Mouse (Mus musculus): ENCODE measurements around the gene Kcnq1. TPM values are rescaled to one million over a fixed set of nuclear protein-coding genes. Genes with fewer than 3 reads are reported as not detected.

Gene Kcnq1
- polyA plus RNA-seq, 1 experiment from 2014 or later: 9.6 TPM

GRCm38 (mm10) chr7:143333040-143333439 lies 226.9 kb downstream of the Kcnq1 start:
- peak; percentile 75 for ATAC-seq (ENCODE audit: low read depth)
- Histone ChIP-seq H3K36me3 (ENCODE audit: control insufficient read depth, insufficient read depth, low read length) (no peaks in the 10 kb centered on the region), H3K27me3 (ENCODE audit: control insufficient read depth, insufficient read depth, low read depth, low read length) (no peaks in the 10 kb centered on the region), H3K4me2 (ENCODE audit: low read depth, low read length) (no peak overlapping the region), H3K9ac (ENCODE audit: low read length) (no peak overlapping the region), H3K27ac (ENCODE audit: low read length) (peak overlapping the region; percentile 68), H3K9me3 (ENCODE audit: control insufficient read depth, low read length) (no peaks in the 10 kb centered on the region), H3K4me1 (replicated peaks; ENCODE audit: control insufficient read depth, insufficient read depth, low read length) (peaks cover 18% of the 10 kb centered on the region), H3K4me3 (ENCODE audit: low read length) (no peak overlapping the region)
- 22% methylated on average over 8 of the region's 8 CpGs for WGBS

GRCm38 (mm10) chr7:143333604-143334003 lies 227.4 kb downstream of the Kcnq1 start:
- Histone ChIP-seq H3K36me3 (ENCODE audit: control insufficient read depth, insufficient read depth, low read length) (no peaks in the 10 kb centered on the region), H3K4me3 (ENCODE audit: low read length) (no peak overlapping the region), H3K9ac (ENCODE audit: low read length) (no peak overlapping the region), H3K27ac (ENCODE audit: low read length) (peak overlapping the region; percentile 68), H3K4me1 (replicated peaks; ENCODE audit: control insufficient read depth, insufficient read depth, low read length) (peaks cover 18% of the 10 kb centered on the region), H3K4me2 (ENCODE audit: low read depth, low read length) (no peak overlapping the region), H3K9me3 (ENCODE audit: control insufficient read depth, low read length) (no peaks in the 10 kb centered on the region), H3K27me3 (ENCODE audit: control insufficient read depth, insufficient read depth, low read depth, low read length) (no peaks in the 10 kb centered on the region)
- 18% methylated on average over 4 of the region's 4 CpGs for WGBS
- ATAC-seq (ENCODE audit: low read depth): peak; percentile 8; the same call in 1 of the 2 replicates

GRCm38 (mm10) chr7:143338690-143339089 lies 232.5 kb downstream of the Kcnq1 start:
- Histone ChIP-seq H3K36me3 (ENCODE audit: control insufficient read depth, insufficient read depth, low read length) (no peaks in the 10 kb centered on the region), H3K27me3 (ENCODE audit: control insufficient read depth, insufficient read depth, low read depth, low read length) (no peaks in the 10 kb centered on the region), H3K4me2 (ENCODE audit: low read depth, low read length) (no peak overlapping the region), H3K4me1 (replicated peaks; ENCODE audit: control insufficient read depth, insufficient read depth, low read length) (peaks cover 7% of the 10 kb centered on the region), H3K27ac (ENCODE audit: low read length) (no peak overlapping the region), H3K9ac (ENCODE audit: low read length) (no peak overlapping the region), H3K4me3 (ENCODE audit: low read length) (no peak overlapping the region), H3K9me3 (ENCODE audit: control insufficient read depth, low read length) (no peaks in the 10 kb centered on the region)
- ATAC-seq (ENCODE audit: low read depth): no peak
- 65% methylated on average over 4 of the region's 4 CpGs for WGBS

GRCm38 (mm10) chr7:143340601-143341281 lies 234.6 kb downstream of the Kcnq1 start:
- Histone ChIP-seq H3K9ac (ENCODE audit: low read length) (no peak overlapping the region), H3K4me1 (replicated peaks; ENCODE audit: control insufficient read depth, insufficient read depth, low read length) (peaks cover 4% of the 10 kb centered on the region; the same call in 1 of the 2 replicates), H3K27ac (ENCODE audit: low read length) (no peak overlapping the region), H3K27me3 (ENCODE audit: control insufficient read depth, insufficient read depth, low read depth, low read length) (no peaks in the 10 kb centered on the region), H3K36me3 (ENCODE audit: control insufficient read depth, insufficient read depth, low read length) (no peaks in the 10 kb centered on the region), H3K4me3 (ENCODE audit: low read length) (no peak overlapping the region), H3K4me2 (ENCODE audit: low read depth, low read length) (no peak overlapping the region), H3K9me3 (ENCODE audit: control insufficient read depth, low read length) (no peaks in the 10 kb centered on the region)
- 77% methylated on average over 15 of the region's 15 CpGs for WGBS
- ATAC-seq (ENCODE audit: low read depth): no peak

GRCm38 (mm10) chr7:143341301-143341980 lies 235.3 kb downstream of the Kcnq1 start:
- Histone ChIP-seq H3K4me2 (ENCODE audit: low read depth, low read length) (no peak overlapping the region), H3K27ac (ENCODE audit: low read length) (no peak overlapping the region), H3K9ac (ENCODE audit: low read length) (no peak overlapping the region), H3K4me3 (ENCODE audit: low read length) (no peak overlapping the region), H3K9me3 (ENCODE audit: control insufficient read depth, low read length) (no peaks in the 10 kb centered on the region), H3K27me3 (ENCODE audit: control insufficient read depth, insufficient read depth, low read depth, low read length) (no peaks in the 10 kb centered on the region), H3K36me3 (ENCODE audit: control insufficient read depth, insufficient read depth, low read length) (no peaks in the 10 kb centered on the region), H3K4me1 (replicated peaks; ENCODE audit: control insufficient read depth, insufficient read depth, low read length) (peaks cover 4% of the 10 kb centered on the region; the same call in 1 of the 2 replicates)
- 48% methylated on average over 3 of the region's 3 CpGs for WGBS
- peak; percentile 66 for ATAC-seq (ENCODE audit: low read depth)

GRCm38 (mm10) chr7:143343781-143344306 lies 237.7 kb downstream of the Kcnq1 start:
- Histone ChIP-seq H3K4me1 (replicated peaks; ENCODE audit: control insufficient read depth, insufficient read depth, low read length) (peaks cover 4% of the 10 kb centered on the region; the same call in 1 of the 2 replicates), H3K9ac (ENCODE audit: low read length) (no peak overlapping the region), H3K9me3 (ENCODE audit: control insufficient read depth, low read length) (no peaks in the 10 kb centered on the region), H3K27ac (ENCODE audit: low read length) (no peak overlapping the region), H3K4me2 (ENCODE audit: low read depth, low read length) (peak overlapping the region; percentile 20; the same call in 1 of the 2 replicates), H3K27me3 (ENCODE audit: control insufficient read depth, insufficient read depth, low read depth, low read length) (no peaks in the 10 kb centered on the region), H3K4me3 (ENCODE audit: low read length) (no peak overlapping the region), H3K36me3 (ENCODE audit: control insufficient read depth, insufficient read depth, low read length) (no peaks in the 10 kb centered on the region)
- 23% methylated on average over 12 of the region's 12 CpGs for WGBS
- no peak for ATAC-seq (ENCODE audit: low read depth)

GRCm38 (mm10) chr7:143349287-143349686 lies 243.1 kb downstream of the Kcnq1 start:
- H3K4me2 ChIP-seq (ENCODE audit: low read depth, low read length): no peak overlapping the region
- no peak overlapping the region for H3K27ac ChIP-seq (ENCODE audit: low read length)
- no peaks in the 10 kb centered on the region for H3K36me3 ChIP-seq (ENCODE audit: control insufficient read depth, insufficient read depth, low read length)
- H3K27me3 ChIP-seq (ENCODE audit: control insufficient read depth, insufficient read depth, low read depth, low read length): no peaks in the 10 kb centered on the region
- WGBS: 47% methylated on average over 7 of the region's 7 CpGs
- H3K4me1 ChIP-seq (replicated peaks; ENCODE audit: control insufficient read depth, insufficient read depth, low read length): no peaks in the 10 kb centered on the region
- H3K9me3 ChIP-seq (ENCODE audit: control insufficient read depth, low read length): no peaks in the 10 kb centered on the region
- ATAC-seq (ENCODE audit: low read depth): no peak
- H3K4me3 ChIP-seq (ENCODE audit: low read length): no peak overlapping the region
- H3K9ac ChIP-seq (ENCODE audit: low read length): no peak overlapping the region

- Histone ChIP-seq H3K36me3 (ENCODE audit: control insufficient read depth, insufficient read depth, low read length) (no peaks in the 10 kb centered on the region), H3K9me3 (ENCODE audit: control insufficient read depth, low read length) (no peaks in the 10 kb centered on the region), H3K9ac (ENCODE audit: low read length) (no peak overlapping the region), H3K27ac (ENCODE audit: low read length) (no peak overlapping the region), H3K4me3 (ENCODE audit: low read length) (no peak overlapping the region), H3K4me1 (replicated peaks; ENCODE audit: control insufficient read depth, insufficient read depth, low read length) (no peaks in the 10 kb centered on the region), H3K27me3 (ENCODE audit: control insufficient read depth, insufficient read depth, low read depth, low read length) (no peaks in the 10 kb centered on the region), H3K4me2 (ENCODE audit: low read depth, low read length) (no peak overlapping the region)
- WGBS: 73% methylated on average over 1 of the region's 1 CpGs
- no peak for ATAC-seq (ENCODE audit: low read depth)
These were observed 243.7 kb downstream of the Kcnq1 start for GRCm38 (mm10) chr7:143349848-143350247.

- no peak overlapping the region for H3K4me2 ChIP-seq (ENCODE audit: low read depth, low read length)
- H3K4me1 ChIP-seq (replicated peaks; ENCODE audit: control insufficient read depth, insufficient read depth, low read length): peaks cover 4% of the 10 kb centered on the region
- ATAC-seq (ENCODE audit: low read depth): no peak
- no peaks in the 10 kb centered on the region for H3K36me3 ChIP-seq (ENCODE audit: control insufficient read depth, insufficient read depth, low read length)
- H3K27me3 ChIP-seq (ENCODE audit: control insufficient read depth, insufficient read depth, low read depth, low read length): no peaks in the 10 kb centered on the region
- H3K9ac ChIP-seq (ENCODE audit: low read length): no peak overlapping the region
- no peaks in the 10 kb centered on the region for H3K9me3 ChIP-seq (ENCODE audit: control insufficient read depth, low read length)
- no peak overlapping the region for H3K27ac ChIP-seq (ENCODE audit: low read length)
- H3K4me3 ChIP-seq (ENCODE audit: low read length): no peak overlapping the region
- 59% methylated on average over 5 of the region's 5 CpGs for WGBS
These were observed 249.7 kb downstream of the Kcnq1 start for GRCm38 (mm10) chr7:143355831-143356230.

Data from lung, embryonic 16.5 days (tissue).